Mouse (Mus musculus) right cerebral cortex, postnatal 10 days (tissue): ENCODE data around the gene Sec31b.
A peak's percentile ranks its signal among the peaks of the same experiment; 100 is the strongest.

ENCODE experiments used
- DNase-seq, 2 experiments: peaks; one replicate each; pipeline ENCODE4 v3.0.0; 2021; ENCODE audit warnings: low spot score in 2 of 2

The Sec31b gene

DNA sequence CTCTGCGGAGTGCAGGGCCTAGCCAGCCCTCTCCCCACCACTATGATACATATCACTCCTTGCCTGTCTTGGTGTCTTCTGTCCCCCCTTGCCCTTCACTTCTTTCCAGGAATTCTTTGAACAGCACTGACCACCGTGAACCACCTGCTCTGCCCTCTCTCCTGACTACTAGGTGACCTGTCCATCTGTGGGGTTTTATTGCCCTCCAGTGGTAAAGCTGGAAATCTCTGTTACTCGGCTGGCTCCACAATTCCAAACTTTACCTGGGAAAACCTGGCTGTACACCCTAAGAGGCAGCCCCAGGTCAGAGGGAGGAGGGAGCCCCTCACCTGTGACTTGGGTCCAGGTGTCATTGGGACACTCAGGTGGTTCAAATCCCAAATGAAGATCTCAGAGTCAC is 10.3 kb downstream of the Sec31b start:
- DNase-seq, result no peak

DNA sequence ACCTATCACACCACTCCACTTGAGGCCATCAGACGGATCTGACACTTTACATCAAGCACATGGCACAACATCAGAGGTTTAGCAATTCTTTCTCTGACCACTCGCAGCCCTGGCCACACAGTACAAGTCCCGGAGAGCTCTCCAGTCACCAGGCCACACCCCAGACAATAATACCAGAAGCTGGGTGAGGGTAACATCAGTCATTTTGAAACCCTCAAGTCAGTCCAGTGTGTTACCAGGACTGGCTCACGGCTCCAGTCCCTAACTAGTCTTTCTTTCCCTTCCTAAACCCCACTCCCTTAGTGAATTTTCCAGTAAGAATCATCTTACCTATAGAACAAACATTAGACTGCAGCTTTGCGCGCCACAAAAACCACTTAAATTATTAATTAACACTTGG is 15.6 kb downstream of the Sec31b start:
- no peak for DNase-seq

DNA sequence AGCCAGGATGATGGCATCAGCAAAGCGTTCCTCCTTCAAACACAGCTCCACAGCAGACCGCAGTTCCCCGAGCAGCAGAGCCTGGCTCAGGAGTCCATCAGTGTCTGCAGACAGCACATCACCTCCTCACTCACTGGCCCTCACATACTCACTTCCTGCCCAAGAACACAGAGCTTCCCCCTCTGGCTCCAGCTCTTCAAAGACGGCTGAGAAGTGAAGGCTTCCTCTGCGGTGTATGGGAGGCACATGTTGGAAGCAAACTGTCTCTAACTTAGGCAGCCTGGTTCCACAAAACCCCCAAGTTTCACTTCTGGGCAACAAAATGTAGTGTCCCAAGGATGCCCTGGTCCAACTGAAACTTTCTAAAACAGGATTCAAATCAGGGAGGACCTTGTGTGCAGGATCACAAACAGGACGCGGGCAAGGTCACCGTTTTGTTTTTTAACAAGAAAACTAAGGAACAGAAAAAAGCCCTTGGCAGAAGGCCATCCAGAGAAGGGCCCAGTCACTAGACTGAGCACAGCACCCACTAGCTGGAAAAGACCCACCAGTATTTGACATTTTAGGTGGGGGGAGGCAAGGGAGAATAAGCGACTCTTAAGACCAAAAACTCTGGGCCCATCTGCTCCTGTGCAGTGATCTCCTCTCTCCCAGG is 20.0 kb downstream of the Sec31b start:
- DNase-seq, result no peak

DNA sequence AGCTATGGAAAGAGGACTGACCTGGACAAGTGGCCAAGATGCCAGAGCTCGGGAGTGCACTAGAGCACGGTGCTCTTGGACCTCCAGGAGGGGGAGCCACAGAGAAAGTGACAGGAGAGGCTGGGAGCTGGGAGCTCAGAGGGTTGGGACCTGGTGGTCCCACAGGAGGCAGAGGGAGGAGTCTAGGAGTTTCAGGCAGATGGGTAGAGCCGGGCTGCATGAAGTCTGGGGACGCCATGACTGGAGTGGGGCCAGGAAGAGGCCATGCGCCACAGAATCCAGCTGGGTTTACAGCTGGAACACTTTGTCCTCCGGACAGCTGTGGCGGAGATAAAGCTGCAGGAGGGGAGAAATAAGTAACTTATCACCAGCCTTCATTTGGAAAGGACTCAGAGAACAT is 26.5 kb downstream of the Sec31b start:
- no peak for DNase-seq

DNA sequence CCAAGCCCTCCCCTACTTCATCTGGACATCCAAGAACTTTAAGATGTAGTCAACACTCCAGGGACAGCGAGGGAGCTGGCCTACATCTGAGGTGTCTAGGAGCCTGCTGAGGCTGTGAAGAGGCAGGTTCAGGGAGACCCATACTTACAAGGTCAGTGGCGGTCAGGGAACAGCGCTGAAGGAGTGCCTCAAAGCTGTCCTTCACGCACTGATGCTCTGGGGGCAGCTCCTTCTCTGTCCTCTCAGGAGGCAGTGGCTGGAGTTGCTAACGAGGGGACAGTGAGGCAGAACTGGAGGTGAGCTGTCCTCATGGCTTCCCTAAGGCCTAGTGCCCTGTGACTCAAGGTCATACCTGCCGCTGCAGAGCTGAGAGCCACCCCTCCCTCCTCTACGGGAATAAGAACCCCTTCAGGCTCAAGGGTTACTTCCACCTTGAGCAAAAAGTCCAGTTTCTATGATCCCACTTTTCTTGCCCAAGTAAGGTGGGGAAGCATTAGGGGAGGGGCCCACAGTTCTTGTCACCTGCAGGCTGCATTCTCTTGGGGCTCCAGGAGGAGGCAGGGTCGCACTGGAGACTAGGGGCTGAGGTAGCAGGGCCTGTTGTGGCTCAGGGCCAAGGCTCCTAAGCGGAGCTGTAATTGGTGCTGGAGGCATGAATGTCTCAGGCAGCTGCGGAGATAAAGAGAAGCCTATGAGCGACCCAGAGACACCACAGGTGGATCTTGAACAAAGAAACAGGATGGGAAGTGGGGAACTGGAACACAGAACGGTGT is 27.5 kb downstream of the Sec31b start:
- no peak for DNase-seq

DNA sequence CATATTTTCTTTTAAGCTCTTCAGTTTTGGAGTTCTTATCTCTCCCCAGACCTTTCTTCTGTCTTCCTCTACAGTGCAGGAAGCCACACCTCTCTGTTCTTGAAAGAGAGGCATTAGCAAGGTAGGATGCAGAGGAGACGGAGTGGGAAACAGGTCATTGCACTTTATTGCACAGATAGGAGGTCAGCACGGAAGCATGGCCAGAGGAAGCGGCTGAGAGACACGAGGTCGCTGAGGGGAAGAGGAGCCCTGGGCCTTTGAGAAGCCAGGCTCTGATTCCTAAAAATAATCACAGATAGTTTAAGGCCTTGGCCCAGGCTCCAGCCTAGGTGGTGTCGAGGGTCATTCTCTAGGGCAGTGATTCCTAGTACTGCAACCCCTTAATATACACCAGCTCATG is 29.9 kb downstream of the Sec31b start:
- no peak for DNase-seq

DNA sequence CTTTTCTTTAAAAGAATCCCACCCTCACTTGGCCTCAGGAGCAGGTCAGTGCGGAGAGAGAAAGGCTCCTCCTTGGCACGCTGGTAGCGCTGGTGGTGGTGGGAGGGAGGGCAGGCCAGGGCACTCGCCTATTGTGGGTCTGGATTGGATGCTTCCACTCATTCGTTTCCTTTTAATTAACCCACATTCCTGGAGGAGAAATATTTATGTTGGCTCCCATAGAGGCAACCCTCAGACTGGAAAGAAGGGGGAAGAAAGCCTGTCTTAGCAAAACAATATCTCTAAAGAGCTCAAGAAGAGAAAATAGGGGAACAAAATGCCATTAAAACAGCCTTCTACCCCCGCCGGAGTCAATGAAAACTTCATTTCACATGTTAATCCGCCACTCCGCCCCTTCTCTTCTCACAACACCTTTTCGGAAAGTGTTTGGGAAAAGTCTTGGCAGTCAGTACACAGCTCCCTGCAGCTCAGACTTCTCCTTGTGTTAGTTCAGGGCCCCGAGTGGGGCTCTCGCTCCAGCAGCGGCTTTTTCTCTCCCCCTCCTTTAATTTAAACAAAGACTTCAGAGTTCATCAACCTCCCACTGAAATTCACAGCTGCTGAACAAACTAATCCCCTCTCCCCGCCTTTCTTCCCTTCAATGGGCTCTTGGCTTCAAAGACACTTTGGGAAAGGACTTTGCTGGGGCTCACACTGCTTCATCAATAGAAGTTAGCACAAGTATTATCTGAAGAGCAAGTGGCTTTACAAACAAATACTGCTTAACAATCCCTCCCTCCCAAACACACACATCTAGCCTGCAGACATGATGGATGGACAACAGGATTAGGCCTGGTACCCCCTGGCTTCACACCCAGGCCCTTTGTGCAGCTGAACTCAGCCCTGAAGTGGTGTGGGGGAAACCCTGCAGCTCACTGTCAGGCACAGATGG is 30.9 kb downstream of the Sec31b start:
- DNase-seq, result no peak

DNA sequence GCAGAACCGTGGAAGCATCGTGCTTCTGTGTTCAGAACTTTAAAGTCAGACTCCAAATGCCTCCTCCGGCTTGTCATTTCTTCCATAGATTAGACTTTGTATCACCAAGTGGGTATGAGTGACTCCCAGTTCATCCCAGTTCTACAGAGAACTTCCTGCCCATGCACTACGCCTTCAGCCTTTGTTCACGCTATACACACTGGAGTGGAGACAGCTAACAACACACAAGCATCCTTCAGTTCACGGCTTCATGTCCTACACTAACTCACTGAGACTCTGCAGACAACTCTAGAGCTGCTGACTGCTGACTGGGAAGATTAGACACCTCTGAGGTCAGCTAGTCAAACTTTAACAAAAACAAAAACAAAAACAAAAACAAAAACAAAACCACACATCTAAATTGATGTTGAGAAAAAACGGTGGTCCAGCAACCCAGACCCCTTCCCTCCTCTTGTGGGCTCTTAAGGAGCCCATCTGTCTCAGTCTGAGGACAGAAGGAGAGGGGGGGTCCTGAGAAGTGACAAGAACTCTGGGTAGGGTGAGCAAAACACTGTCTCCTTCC is 31.7 kb downstream of the Sec31b start:
- no peak for DNase-seq

DNA sequence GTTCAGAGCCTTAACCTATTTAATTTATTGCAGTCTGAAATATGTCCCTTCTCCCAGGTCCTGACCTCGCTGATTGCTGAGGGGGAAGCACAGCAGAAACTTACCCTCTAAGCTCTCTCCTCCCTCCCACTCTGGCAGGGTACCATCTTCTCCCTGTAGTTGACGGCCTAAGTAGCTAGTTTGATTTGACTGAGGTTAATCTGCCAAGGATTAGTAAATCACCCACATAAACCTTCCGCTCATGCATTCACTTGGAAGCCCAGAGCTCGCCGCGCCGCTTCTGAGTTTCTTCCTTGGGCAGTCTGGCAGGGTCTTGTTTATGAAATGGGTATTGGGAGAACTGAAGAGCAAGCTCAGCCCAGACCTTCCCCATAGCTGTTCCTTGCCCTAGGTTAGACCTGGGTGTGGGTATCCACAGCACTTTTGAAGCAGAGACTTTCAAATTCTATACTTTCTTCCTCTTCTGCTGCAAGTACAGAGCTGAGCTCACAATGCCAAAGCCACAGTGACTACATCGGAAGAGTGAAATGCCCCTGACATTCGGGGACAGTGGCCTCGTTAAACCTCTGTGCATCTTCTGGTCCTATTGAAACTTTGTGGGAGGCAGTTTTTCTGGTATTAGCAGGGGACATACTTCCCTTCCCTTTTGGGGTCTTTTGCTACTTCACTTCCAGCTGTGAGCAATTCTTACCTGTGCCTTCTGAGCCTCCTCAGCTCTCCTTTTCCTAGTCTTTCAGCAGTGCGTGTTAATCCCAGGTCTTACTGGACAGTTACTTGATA is 32.4 kb downstream of the Sec31b start:
- DNase-seq, result no peak

DNA sequence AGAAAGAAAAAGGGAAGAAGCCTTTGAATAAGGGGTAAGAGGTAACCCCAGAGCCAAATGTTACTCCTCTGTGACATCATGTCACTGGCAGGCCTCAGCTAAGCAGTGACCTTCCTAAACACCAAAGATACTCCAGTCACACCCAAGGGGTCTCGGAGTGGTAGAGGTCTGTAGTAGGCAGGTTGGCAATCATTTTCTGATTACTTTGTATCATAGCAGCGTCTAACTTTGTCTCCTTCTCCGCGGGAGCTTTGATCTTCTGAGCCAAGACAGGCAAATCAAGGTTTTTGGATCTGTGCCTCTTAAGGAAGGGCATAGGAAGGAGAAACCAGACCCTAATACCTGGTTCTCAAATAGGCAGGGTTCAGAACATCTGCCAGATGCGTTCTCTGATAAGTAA is 33.1 kb downstream of the Sec31b start:
- no peak for DNase-seq

DNA sequence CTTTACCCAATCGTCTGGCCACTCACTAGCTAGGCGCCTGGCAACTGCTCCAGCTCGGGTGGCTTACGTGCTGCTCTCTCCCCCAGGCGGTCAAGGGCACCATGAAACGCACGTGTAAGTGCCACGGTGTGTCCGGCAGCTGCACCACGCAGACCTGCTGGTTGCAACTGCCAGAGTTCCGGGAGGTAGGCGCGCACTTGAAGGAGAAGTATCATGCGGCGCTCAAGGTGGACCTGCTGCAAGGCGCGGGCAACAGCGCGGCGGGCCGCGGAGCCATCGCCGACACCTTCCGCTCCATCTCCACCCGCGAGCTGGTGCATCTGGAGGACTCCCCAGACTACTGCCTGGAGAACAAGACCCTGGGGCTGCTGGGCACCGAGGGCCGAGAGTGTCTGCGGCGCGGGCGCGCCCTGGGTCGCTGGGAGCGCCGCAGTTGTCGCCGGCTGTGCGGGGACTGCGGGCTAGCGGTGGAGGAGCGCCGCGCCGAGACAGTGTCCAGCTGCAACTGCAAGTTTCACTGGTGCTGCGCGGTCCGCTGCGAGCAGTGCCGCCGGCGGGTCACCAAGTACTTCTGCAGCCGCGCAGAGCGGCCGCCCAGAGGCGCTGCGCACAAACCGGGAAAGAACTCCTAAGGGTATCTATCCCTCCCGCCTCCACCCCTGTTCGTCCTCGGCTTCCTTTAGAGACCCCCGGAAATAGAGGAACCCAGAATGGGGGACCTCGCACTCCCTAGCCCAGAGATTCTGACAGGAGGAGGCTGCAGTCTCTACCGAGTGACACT is 34.0 kb downstream of the Sec31b start:
- DNase-seq, result peak in 1 of 2 experiments; percentile 31

DNA sequence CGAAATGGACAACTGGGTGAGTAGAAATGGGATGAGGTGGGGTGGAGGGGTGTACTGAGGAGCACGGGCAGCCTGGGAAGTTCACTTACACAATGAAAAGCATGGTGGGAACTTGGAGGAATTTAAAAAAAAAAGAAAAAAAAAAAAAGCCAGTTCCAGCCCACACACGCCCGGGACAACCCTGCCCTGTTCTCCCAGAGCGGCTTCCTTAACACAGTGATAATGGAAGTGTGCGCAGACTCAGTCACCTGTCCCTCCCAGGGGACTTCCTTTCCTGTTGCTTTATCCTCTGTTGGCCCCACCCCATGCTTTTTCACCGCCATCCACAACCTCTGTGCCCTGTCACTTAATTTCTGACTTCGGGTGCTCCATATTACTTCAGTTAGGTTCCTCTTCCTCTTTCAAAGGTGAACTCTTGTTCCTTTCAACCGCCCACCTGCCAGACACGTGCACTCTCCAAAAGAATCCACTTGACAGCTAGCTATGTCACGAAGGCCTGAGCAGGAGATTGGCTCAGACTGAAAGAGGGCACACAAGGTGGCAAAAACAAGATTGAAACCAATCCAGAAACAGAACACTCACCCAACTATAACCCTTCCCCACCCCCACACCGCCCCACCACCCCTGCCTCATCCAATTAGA is 35.0 kb downstream of the Sec31b start:
- DNase-seq, result no peak

DNA sequence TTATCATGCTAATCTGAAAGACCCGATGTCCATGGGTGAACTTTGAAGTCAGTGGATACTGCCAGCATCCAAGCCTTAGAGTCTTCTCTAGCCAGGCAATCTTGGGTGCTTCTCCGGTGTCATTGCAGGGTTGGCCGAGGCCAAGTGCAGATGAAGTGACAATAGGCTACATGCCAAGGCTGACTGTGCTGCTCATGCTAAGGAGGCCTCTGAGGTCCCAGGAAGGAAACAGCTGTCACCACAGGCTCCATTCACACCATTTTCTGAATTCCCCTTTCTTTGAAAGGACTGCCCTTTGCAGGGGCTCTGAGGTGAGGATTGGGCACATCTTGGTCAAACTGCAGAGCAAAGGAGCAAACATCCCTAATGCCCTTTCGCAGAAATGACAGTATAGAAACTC is 42.9 kb downstream of the Sec31b start:
- no peak for DNase-seq

DNA sequence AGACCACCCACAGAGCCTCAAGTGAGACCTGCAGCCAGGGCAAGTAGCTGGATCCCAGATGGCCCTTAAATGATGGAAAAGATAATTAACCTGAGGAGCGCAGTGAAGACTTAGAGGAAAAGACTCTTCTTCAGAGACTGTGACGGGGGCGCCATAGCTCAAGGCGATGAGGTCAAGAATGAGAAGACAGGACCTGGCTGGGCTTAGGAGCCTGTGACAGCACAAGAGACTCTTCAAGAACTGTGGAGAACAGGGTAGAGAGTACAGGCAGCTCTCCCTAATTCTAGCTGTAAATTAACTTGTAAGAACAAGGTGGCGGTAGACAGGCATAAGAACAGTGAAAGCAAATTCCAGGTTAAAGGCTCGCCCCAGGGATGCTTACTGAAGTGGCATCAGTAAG is 43.7 kb downstream of the Sec31b start:
- DNase-seq, result no peak

DNA sequence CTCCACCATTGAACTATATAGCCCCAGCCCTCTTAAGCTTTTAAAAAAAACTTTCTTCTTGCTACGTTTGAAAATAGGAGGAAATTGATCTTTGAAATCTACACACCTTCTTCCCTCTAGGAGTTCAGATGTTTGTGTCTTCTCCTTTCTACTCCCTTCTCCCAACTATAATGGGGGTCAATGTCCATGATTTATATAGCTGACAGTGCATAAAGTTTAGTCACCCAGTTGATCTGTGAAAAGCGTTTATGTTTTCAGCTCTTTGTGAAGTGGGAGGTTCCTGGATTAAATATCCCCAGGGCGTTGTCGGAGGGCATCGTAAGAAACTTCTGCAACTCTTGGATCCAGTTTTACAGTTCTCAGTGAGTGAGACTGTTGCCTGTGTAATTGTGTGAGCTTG is 45.4 kb downstream of the Sec31b start:
- no peak for DNase-seq

DNA sequence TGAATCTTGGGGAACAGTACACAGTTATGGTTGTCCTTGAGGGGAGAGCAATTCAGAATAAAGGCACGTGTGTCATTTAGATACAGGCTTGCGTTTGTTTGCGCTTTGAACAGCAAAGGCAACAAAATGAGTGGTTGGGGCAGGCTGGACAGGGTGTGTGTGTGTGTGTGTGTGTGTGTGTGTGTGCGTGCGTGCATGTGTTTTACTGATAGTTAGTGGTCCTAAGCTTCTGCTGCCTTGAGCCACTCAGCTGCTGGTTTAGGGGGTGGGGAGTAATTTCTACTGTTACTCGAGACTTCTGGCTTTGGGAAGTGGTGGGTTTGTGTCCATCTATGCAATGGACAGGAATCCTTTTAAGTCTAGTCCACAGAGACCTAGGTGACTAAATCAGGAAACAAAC is 46.7 kb downstream of the Sec31b start:
- no peak for DNase-seq

DNA sequence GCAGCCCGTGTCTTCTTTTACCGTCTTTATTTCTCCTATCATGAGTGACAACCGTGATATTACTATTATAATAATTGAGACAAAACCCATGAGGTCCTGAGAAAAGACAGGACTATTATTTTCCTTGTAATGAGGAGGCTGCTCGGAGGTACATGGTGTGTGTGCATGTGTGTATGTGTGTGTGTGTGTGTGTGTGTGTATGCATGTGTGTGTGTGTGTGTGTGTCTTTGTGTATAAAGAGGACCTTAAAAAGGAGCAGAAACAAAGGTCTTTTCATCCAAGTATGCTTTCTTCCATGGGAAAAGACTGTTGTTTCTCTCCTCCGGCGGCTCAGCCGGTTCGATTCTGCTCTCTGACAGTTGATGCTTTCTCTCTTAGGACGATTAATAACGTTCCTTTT is 48.7 kb downstream of the Sec31b start:
- DNase-seq, result no peak

DNA sequence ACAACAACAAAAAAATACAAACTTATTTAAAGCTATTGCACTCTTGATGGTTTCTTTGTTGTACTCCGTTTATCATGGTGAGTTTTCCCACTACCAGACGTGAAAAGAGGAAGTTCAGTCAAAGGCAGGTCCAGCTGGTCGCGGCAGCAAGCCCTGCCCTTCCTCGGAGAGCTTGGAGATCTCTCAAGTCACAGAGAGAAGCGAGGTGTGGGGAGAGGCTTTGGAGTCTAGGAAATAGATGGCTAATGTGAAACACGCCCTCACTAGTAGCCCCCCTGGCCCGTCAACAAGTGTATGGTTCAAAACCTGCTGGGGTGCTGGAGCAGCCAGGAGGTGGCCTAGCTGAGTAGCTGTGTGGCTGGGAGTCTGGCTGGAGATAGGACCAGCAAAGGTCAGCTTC is 49.2 kb downstream of the Sec31b start:
- no peak for DNase-seq

DNA sequence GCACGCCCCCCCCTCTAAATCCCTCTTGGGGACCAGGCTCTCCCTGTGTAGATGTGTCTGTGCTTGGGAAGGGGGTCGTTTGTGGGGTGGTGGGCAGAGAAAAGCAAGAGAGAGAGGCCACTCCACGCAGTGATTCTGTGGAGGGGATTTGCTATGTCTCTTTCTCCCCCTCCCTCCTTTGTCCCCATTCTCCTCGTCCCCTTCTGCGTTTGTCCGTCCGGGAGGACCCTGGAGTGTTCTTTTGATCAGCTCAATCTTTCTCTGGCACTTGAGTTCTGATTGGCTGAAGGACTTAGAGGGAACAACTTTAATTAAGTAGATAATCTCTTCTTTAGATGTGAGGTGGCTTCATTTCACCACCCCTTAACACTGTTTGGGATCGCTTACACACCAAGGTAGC is 52.5 kb downstream of the Sec31b start, which contains the start of gene Wnt8b:
Gene Wnt8b (plus strand): TSS at position 345 of the 400 bp plus-strand sequence.
- DNase-seq, result no peak

DNA sequence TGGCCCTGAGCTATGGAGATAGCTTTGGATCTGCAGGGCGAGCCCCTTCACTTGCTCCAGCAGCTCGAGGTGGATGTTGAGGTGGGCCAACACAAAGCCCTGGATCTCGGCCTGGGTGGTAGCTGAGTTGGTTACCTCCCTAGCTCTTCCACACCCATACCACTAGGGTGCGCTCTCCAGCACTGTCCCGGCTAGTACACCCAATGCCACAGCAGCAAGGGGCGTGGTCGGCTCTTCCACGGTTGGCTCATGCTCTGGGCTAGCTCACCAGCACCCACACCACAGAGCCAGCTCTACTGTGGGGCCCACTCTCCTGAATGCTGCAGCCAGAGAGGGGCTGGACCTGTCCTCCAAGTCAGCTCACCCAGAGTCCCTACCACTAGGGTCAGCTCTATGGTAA is 58.4 kb downstream of the Sec31b start:
- peak in 1 of 2 experiments; percentile 34 for DNase-seq
